Mouse (Mus musculus) large intestine, adult 2 months (tissue): ENCODE measurements around the gene Exoc2. TPM values are rescaled to one million over a fixed set of nuclear protein-coding genes. Genes with fewer than 3 reads are reported as not detected.

ENCODE experiments used
- DNase-seq: peaks from one replicate; pipeline ENCODE4 v3.0.0-alpha.2; 2012; ENCODE audit warnings: low read depth, low spot score
- WGBS: fragments of 180-500 bp; shearing (Covaris S2); methylation state at CpG from one replicate; pipeline ENCODE4 v1.1.7; 2018; 5-methylcytosine and 5-hydroxymethylcytosine counted together
- polyA plus RNA-seq: library from polyadenylated mRNA; depleted of rRNA; stranded (reverse); fragments of >200 nt; gene quantifications from 2 replicates; pipeline ENCODE4 v1.2.3, GENCODE M21; 2012

Exoc2 gene
- polyA plus RNA-seq, 1 experiment: 5.4 TPM

DNA sequence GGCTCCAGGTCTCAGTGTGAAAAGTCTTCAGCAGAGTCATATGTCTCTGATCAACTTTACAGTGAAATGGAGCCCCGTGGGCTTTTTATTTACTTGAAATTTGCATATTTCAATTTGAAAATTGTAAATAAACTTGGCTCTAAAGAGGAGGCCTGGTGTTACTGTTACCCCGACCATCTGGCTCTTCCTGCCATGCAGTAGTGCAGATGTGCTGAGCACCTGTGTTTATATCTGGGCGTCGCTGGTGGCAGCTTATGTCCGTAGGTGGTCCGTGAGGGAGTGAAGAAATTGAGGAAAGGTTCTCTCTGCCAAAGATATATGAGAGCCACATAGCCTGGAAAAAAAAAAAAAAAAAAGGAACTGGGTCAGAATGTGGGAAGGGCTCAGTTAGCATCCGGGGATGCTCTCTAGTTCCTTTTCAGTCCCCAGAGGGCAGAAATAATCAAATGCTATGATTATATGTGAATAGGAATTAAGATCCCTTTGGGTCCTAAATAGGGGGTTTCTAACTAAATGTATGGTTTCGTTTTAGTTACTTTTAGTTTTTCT is 2.7 kb upstream of the Exoc2 start:
- WGBS: 47% methylated on average over 8 of the region's 8 CpGs
- DNase-seq: no peak

DNA sequence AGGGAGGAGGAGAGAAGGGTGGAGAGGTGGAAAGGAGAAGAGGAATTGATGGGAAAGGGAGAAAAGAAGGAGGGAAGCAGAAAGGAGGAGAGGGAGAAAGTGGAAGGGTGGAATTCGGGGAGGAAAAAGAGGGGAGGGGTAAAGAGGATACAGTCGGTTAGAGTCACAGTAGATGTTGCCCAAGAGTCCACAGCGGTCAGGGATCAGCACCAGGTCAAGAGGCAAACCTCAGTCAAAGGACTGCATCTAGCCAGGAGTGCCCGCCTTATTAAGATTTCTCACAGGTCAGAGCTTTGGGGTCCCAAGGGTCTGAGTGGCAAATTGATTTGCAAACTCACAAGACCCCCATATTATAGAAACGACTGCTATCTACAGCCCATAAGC is 346 bp upstream of the Exoc2 start:
- no peak for DNase-seq
- WGBS: 20% methylated on average over 5 of the region's 5 CpGs

DNA sequence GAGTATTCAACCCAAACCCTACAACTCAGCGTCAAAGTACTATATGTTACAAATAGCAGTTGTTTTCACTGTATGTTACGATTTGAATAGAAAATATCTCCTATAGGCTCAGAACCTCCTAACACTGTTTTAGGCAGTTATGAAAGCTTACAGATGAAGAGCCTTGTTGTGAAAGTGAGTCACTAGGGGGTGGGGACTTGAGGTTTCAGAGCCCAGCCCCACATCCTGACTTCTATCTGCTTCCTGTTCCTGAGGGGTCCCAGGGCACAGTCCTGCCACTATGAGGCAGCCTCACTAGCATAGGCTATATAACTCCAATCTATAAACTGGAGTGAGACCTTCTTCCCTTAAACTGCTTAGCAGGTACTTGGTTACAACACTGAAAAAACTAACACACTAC is 1.8 kb downstream of the Exoc2 start:
- no peak for DNase-seq
- 78% methylated on average over 2 of the region's 2 CpGs for WGBS

DNA sequence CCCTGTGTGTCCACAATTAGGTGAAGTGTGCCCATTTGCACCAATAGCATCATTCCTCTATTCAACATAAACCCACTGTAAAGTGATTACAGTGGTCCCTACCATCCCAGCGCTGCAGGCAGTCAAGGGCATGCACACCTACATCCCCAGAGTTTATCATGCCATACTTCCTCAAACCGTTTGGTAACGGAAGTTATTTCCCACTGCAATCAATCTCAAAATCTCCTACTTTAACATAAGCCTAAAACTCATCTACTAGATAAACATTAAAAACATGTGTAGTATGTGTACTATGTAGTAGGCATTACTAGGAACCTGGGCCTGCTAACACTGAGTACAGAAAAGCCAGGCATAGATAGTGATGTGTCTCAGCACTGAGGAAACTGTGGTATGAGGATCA is 2.8 kb downstream of the Exoc2 start:
- 73% methylated on average over 3 of the region's 3 CpGs for WGBS
- DNase-seq: no peak

DNA sequence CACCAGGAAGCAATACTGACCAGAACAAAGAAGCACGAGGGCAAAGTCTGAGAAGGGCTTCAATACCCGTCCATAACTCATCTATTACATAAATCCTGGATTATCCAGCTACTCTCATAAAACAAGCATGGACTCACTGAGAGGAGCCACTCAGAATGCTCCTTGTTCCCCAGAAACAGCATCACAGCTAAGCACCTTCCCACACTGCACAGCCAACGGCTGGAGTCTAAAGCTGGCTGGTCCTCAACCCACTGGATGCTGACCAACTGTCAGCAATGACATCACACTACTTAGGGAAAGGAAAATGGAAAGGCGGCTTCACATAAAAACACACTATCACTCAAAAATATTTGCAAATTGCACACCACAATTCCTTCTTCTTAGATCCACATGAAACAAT is 5.6 kb downstream of the Exoc2 start:
- WGBS: 39% methylated on average over 4 of the region's 4 CpGs

DNA sequence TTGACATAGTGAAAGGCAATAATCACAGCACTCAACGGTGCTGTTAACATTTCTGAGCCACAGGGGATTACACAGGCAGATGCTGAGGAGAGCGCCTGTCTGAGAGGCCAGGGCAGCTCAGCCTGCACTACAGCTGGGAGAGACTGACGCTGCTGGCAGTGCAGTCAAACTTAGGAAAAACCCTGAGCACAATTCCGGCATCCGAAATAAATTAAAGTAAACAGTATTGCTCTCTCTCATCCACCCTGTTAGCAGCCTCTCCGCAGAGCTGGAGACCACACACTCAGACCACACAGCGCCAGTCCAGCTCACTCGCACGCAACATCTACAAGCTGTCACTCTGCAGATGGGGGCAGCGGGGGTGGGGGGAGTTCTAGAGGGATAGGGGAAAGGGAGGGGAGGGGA is 7.4 kb downstream of the Exoc2 start:
- DNase-seq: no peak
- WGBS: 58% methylated on average over 10 of the region's 10 CpGs

More for the DNA sequence above, 5.6 kb downstream of the Exoc2 start:
- no peak for DNase-seq

DNA sequence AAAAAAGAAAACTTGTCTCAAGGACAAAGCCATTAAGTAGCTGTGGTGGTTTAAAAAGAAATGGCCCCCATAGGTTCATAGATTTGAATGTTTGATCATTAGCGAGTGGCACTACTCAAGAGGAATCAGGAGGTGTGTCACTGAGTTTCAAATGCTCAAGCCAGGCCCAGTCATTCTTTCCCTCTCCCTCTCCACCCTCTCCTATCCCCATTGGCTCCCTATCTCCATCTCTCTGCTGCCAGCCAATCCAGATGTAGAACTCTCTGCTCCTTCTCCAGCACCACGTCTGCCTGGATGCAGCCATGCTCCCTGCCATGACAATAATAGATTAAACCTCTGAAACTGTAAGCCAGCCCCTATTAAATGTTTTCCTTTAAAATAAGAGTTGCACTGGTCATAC is 12.0 kb downstream of the Exoc2 start:
- DNase-seq: no peak
- 73% methylated on average over 2 of the region's 2 CpGs for WGBS

DNA sequence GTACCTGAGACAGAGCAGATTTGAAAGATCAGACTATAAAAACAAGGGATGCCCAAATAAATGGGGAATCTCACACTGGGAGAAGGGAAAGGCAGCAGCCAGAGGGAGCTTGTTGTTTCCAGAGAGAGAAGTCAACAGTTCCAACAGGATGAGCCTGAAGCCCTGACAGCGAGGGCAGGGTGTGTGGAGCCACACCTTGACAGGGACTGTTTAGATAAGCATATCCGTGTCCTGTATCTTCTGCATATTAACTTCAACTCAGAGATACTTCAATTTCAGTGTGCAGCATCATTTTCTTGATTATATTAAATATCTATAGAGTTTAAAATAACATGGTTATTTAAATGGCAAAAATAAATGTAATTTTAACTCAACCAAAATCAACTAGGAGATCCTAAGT is 13.2 kb downstream of the Exoc2 start:
- no peak for DNase-seq
- WGBS: 76% methylated on average over 2 of the region's 2 CpGs

DNA sequence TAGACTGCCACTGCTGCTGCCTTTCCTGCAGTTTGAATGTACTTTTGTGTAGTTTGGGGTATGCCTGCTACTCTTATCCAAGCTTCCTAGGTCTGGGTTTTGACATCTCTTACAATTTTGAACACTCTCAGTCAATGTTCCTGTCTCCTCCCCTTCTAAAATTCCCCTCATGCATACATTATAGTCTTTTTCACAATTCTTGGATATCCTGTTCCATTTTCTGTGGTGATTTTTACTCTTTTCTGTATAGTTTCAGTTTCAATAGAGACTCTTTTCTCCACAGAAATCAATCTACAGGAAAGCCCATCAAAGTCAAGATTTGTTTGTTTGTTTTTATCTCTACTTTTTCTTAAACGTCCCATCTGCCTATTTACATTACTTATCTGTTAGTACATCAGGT is 20.3 kb downstream of the Exoc2 start:
- 21% methylated on average over 1 of the region's 1 CpGs for WGBS

DNA sequence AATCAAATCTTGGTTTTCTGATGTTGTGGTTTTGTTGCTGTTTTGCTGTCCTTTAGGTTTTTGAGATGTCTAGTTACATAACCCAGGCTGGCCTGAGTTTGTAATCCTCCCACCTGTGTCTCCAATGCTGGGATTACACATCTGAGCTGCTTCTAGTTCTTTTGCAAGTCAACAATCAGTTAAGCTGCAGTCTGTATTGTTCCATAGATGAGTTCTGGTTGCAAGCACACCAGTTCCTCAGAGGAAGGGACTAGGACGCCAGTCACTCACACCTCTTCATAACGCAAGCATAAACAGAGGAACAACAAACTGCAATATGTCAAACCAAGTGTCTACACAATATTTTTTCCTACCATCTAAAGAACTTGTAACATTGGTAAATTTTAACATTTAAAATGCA is 21.8 kb downstream of the Exoc2 start:
- 93% methylated on average over 2 of the region's 2 CpGs for WGBS
- DNase-seq: no peak

More for the DNA sequence above, 20.3 kb downstream of the Exoc2 start:
- no peak for DNase-seq

DNA sequence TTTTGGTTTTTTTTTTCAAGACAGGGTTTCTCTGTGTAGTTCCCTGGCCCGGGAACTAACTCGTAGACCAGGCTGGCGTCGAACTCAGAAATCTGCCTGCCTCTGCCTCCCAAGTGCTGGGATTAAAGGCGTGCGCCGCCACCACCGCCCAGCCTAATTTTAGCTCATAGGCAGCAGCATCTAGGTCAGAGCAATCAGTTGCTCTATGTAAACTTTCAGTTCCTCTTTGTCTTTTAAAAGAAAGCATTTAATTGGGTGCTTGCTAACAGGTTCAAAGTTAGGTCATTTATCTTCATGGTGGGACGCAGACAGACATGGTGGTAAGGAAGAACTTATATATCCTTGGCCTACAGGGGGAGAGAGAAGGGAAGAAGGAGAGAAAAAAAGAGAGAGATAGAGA is 24.7 kb downstream of the Exoc2 start:
- no peak for DNase-seq
- WGBS: 93% methylated on average over 9 of the region's 9 CpGs

DNA sequence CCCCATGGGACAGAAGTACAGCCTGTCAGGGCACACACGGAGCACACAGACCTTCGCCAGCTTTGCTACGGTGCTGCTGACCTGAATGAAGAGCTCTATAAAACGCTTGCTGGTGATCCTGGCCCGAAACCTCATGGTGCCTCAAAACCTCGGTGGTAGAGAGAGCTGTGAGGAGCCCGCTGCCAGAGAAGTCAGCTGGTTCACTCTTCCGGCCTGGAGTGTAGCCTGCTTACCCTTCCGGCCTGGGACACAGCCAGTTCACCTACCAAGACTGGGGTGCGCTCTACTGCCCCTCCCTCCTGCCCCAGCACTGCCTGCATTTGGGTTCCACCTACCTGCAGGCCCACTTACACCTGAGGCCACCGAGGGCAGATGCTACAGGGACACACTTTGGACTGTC is 26.4 kb downstream of the Exoc2 start, which contains the start of gene Hus1b:
Gene Hus1b (minus strand): TSS at position 220 of the 400 bp plus-strand sequence.
- WGBS: 86% methylated on average over 11 of the region's 11 CpGs
- no peak for DNase-seq

DNA sequence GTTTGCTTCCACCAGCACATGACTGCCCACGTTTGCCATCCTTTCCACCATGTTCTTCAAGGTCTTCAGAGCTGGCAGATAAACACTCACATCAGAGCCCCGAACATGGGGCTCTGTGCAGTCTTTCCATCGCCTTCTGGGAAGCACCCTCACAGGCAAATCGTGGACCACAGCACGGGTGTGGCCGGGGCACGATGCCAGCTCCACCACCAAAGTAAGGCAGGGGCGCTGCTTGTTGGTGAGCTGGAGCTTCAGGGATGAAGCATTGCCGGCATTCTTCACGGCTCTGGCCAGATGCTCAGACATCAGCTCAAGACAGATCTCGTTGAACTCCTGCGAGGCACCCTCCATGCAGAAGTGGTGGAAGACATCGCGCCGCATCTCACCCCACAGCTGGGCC is 26.8 kb downstream of the Exoc2 start:
- DNase-seq: no peak
- WGBS: 86% methylated on average over 15 of the region's 15 CpGs

DNA sequence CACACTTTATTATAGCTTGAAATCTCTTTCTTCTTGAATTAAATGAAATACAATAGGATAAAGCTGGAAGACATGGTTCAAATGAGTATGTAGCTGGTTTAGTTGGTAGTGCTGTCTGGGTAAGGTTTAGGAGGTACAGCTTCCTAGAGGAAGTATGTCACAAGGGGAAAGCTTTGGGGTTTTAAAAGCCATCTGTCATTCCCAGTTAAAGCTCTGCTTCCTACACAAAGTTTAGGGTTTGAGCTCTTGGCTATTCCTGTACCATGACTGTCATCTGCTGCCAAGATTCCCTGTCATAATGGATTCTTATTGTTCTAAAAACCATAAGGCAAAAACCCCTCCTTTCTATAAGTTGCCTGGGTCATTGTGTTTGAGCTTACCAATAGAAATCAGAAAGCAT is 28.1 kb downstream of the Exoc2 start:
- DNase-seq: no peak

DNA sequence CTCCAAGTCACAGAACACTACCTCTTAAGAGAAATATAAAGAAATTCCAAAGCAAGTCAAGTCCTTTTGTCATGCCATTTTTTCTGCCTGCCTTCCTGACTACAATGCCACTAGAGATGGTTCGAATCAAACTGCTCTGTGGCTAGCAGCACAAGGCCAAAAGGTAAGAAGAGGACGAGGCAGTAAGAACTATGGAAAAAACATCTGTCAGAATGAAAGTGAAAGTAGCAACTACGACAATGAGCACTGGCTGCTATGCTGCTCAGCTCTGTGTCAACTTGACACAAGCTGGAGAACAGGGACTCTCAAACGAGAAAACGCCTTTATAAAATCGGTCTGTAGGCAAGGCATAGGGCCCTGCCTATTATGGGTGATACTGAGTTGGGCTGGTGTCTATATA is 40.9 kb downstream of the Exoc2 start:
- no peak for DNase-seq
- 48% methylated on average over 6 of the region's 6 CpGs for WGBS

DNA sequence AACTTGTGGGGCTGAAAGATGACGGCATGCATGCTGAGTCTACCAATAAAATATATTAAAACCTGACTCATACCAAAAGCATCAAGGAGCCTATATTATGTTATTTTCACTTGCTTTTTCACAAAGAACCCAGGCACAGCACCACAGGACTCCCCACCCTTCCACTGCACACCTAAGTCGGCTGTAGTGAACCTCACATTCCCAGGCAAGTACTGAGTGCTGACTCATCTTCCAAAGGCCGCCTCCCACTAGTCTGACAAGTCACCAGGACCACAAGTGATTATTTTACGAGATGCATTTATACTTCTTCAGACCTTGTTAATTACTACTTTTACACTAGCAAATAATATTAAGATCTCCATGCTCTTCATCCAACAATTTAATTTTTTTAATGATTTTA is 42.3 kb downstream of the Exoc2 start:
- WGBS: 58% methylated on average over 4 of the region's 4 CpGs
- DNase-seq: no peak

DNA sequence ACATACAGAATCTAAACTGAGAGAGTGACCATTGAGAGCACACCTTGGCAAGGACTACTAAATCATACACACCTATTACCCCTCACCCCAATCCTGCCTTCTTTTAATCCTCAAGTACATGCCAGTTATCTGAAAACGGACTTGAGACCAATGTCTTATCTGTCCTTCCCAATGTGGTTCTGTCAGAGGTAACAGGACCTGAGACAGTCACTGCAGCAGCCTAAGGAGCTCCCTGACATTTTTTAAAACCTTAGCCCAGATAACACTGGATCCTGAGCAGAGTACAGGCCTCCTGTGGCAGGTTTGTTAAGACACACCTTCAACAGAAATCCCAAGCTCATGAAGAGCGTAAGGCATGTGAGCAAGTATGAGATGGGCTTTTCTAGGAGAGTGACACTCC is 44.8 kb downstream of the Exoc2 start:
- no peak for DNase-seq
- 87% methylated on average over 2 of the region's 2 CpGs for WGBS

DNA sequence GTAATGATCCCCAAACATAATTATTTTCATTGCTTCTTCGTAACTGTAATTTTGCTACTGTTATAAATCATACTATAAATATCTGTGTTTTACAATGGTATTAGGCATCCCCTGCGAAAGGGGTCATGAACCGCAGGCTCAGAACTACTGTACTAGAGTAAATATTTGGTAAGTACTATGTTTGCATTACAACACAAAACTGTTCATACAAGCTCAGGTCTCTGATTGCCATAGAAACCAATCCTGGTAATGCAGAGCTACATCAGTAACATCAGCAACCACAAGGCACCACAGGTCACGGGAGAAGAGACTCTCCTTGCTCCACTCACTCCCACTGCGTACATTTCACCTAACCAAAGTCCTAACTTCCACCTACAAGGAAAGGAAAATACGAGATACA is 49.6 kb downstream of the Exoc2 start:
- WGBS: 74% methylated on average over 6 of the region's 6 CpGs

DNA sequence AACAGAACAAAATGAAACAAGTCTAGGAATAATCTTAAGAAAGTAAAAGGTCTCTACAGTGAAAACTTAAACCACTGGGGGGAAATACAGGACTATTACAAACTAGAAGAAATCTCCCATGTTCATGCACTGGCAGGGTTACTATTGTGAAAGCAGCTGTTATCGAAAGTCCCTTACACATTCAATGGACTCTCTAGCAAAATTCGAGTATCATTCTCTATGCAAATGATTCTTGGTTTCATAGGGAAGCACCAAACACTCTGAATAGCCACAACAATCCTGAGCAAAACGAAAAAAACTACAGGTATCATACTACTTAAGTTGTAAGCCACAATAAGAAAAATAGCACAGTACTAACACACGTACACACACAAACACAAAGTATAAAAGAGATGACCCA is 52.0 kb downstream of the Exoc2 start:
- WGBS: 89% methylated on average over 4 of the region's 4 CpGs
- DNase-seq: no peak

More for the DNA sequence above, 49.6 kb downstream of the Exoc2 start:
- DNase-seq: no peak

DNA sequence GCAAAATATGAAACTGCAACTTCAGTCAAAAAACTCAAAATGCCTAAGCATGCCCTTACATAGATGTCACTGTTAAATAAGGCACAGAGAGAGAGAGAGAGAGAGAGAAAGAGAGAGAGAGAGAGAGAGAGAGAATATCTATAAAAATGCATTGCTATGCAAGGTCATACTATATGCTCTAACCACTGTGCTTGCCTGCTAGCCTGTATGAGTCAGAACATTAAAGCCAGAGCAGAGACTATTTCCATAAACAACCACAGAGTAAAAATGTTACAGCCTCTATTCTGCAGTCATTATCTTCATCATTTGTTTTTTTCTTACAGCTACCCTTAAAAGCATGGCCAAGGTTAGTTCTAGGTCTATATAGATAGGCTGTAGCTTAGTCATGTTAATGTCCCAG is 60.1 kb downstream of the Exoc2 start:
- no peak for DNase-seq

DNA sequence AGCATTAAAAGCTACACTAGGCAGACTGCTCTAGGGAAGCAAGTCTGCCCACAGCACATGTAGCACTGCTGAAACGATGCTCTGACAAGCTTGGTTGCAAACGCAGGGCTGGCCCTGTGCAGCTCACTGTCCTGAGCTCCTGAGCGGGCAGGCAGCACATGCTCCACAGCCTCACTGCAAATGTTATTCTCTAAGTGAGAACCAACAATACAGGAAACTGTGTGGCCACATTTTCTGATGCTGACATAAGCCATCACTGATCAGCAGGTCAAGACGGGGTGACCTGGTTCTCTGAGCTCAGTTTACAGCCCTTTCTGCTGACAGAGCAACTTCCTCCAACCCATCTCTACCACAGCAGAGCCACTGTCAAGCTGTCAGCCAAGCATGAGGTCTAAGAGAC is 60.9 kb downstream of the Exoc2 start:
- WGBS: 49% methylated on average over 4 of the region's 4 CpGs
- no peak for DNase-seq

DNA sequence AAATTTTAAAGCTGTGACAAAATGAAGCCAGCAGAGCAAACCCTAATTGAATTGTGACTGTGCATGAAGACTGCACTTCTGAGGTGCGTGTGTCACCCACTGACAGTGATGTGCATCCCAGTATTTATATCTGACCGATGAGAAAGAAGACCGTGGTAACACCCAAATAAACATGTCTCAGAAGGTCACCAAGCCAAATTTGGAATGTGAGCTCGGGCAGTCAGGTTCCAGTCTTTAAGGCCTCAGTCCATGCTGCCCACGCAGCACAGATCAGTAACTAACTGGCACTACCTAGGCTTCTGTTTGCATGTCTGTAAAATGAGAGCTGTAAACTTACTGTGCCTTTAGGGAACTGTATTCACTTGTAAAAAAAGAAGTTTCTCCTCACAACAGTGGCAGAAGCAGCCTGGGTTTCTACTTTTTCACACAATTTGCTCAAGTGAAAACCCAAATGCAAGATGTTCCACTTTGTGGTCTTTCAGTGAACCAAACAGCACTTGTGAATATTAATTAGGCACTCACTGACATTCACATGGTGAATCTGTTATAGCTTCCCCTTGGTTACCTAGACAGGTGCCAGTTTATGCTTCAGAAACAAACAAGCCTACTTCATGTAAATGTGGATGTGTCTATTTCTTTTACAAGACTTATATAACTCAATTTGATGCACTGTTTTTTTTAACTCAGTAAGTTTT is 61.8 kb downstream of the Exoc2 start:
- DNase-seq: no peak
- WGBS: 43% methylated on average over 5 of the region's 5 CpGs
